Mouse (Mus musculus): ENCODE results near the gene Pdzd9.
"Not testable (repeated sequence)": the region's sequence is repeated elsewhere in the genome, so short reads cannot be mapped to it uniquely, and the experiment has no call there.

The Pdzd9 gene

GRCm38 (mm10) chr7:120670153-120670875 lies at the start of gene Pdzd9:
Pdzd9 (minus strand) TSS chr7:120670343.
- peak; percentile 88 for DNase-seq

DNA sequence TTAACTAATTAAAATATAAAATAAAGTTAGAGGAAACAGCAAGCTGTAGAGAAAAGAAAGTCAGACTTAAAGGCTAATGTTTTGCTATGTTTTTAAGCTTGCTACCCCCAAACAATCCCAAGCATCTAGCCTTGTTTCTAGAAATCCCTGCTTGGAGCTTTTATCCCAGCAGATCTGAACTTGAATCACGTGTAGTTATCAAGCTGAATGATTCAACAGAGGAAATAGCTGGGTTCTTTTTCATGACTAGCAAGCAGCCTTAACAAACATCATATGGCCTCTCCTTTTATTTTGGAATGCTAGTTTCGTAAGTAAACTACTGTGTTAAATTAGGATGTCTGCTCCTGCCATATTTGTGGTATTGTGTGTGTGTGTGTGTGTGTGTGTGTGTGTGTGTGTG lies 47.1 kb upstream of the Pdzd9 start:
- DNase-seq, result no peak

- DNase-seq, result not testable (repeated sequence)
Observed at GRCm38 (mm10) chr7:120713951-120714350, 43.8 kb upstream of the Pdzd9 start.

- DNase-seq, result no peak
Observed at GRCm38 (mm10) chr7:120713225-120713624, 43.1 kb upstream of the Pdzd9 start.

- DNase-seq, result no peak
Observed at GRCm38 (mm10) chr7:120712071-120712470, 41.9 kb upstream of the Pdzd9 start.

- DNase-seq, result no peak
Observed at GRCm38 (mm10) chr7:120703888-120704287, 33.7 kb upstream of the Pdzd9 start.

DNA sequence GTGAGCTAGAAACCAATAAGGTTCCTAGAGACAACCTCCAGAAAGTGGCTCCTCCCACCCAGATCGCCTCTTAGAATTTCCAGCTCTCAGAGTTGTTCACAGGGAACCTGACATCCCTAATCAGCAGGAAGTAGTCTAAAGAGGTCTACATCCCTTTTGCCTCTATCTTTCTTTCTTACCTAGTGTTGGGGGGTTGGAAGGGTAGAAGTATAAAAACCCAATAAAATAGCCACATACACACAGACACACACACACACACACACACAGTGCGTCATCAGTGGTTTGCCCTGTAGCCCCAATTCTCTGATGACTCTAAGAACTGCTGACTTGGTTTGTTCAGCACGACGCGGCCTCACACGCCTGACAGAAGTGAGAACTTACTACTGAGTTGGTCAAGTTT lies 29.4 kb upstream of the Pdzd9 start:
- DNase-seq, result no peak

DNA sequence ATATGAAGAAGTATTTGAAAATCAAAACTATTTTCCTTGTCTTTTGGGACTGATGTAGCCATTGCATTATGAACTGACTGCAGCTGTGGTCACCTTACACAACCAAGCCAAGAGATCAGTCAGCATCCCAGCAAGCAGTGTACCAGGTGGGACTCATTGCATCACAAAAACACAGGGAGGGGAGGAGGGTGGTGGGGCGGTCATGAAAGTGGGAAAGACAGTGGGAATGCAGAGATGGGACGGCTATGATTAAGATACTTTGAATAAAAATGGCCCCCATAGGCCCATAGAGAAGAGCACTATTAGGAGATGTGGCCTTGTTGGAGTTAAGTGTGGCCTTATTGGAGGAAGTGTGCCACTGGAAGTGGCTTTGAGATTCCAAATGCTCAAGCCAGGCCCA lies 26.2 kb upstream of the Pdzd9 start:
- no peak for DNase-seq

DNA sequence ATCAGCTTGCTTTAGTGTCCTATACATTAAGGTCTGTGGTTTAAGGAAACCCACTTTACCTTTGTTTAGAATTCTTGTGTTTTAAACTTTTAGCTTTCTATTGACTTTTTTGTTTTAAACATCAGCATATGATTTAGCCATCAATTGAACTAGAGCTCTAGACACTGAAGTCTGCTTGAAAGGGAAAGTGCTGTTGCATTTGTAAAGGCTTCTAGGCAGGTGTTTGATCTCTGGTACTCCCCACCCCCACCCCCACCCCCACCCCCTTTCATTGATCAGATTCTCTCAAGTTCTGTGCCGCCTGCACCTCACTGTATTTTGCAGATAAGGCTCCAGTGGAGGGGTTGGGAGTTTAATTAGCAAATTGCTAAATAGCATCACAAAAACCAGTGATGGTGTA lies 25.5 kb upstream of the Pdzd9 start:
- DNase-seq, result no peak

GRCm38 (mm10) chr7:120695196-120695595 lies 25.1 kb upstream of the Pdzd9 start:
- DNase-seq, result no peak

GRCm38 (mm10) chr7:120693831-120694375 lies 23.8 kb upstream of the Pdzd9 start:
- no peak for DNase-seq

GRCm38 (mm10) chr7:120690634-120691033 lies 20.5 kb upstream of the Pdzd9 start:
- DNase-seq, result peak; percentile 39

DNA sequence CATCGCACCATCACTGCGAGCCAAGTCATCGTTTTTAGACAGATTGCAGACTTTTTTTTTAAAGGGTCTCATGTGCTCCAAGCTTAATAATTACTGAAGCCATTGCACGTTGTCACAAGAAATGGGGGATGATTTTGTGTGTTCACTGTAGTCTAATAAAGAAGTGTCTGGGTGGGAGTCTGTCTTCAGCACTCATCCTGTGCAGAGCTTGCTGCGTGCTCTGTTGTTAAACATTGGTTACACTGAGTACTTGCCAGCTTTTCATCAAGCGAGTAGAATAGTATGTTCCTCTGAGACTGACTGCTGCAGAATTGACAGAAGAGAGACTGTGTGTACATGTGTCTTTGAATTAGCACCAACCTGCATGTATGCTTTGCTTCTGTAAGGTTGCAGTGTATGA lies 15.1 kb upstream of the Pdzd9 start:
- no peak for DNase-seq

GRCm38 (mm10) chr7:120684731-120685161 lies 14.6 kb upstream of the Pdzd9 start:
- DNase-seq, result no peak

DNA sequence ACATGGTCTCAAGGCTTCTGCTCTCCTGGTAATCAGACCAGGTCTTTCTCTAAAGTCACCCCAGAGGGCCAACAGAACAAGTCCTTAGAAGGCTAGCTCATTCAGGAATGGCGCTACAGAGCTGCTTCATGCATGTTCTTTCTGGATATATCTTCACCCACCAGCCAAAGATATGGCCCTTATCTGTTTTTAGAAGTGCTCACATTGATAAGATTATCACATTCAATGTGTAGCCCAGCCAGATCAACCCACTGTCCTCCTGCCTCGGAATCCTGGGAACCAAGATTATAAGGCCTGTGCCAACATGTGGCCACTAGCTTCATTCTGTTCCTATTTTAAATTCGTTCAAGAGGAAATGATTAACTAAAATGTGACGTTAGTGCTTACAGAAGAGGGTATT lies 11.9 kb upstream of the Pdzd9 start:
- DNase-seq, result no peak

DNA sequence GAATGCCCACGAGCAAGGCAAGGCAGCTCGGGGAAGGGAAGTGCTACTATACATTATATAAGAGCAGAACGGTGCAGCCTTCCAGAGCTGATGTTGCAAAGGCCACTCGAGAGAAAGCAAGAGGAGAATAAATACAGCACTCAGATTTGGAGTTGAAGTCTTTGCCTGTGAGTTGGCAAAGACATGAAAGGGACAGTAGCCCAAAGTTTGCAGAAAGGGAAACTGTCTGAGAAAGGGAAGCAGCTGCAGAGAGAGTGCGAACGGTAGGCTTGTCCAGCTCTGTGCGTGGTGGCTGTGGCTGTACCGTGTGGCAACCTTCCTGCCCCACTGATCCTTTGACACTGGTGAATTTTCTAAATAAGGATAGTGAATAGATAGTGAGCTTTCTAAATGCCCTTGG lies 8.9 kb upstream of the Pdzd9 start:
- no peak for DNase-seq

- DNase-seq, result peak; percentile 66
Observed at GRCm38 (mm10) chr7:120677764-120678531, 7.8 kb upstream of the Pdzd9 start.

GRCm38 (mm10) chr7:120677001-120677643 lies 7.0 kb upstream of the Pdzd9 start, which contains the start of gene Mosmo:
Mosmo (plus strand) TSS chr7:120677618.
- DNase-seq, result peak; percentile 88

GRCm38 (mm10) chr7:120671271-120671670 lies 1.1 kb upstream of the Pdzd9 start:
- no peak for DNase-seq

GRCm38 (mm10) chr7:120662079-120662478 lies 8.1 kb downstream of the Pdzd9 start:
- no peak for DNase-seq

GRCm38 (mm10) chr7:120647849-120648248 lies 22.3 kb downstream of the Pdzd9 start:
- no peak for DNase-seq

DNA sequence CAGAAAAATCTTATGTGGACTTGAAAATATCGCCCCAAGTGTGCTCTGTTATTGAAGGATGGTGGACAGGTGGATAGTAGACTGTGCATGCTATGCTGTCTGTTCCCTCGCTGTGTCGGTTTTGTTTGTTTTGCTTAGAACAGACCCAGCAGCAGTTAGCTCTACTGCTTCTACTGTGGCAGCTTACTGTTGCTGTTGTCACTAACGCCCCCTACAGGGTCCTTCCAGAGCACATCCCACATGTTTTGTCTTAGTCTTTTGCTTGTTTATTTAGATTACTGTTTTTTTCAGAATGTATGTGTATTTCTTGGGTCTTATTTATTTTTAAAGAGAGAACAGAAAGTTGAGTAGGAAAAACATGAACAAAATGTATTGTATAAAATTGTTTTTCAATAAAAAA lies 26.9 kb downstream of the Pdzd9 start:
- DNase-seq, result no peak

DNA sequence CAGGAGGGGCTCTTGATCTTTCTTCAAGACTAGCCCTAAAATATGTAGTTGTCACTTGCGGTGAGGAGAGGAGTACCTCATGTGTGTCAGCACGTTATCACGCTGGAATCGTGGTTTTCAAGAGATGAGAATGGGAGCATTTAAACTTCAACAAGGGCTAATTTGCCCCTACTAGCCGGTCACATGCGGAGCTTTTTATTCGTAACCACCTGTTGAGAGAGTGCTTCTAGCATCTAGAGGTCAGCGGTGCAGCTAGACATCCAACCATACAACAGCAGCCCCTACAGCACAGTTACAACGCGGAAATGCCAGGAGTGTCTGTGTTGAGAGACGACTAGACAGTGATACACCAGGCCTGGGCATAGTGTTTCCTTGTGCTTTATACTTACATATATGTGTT lies 34.3 kb downstream of the Pdzd9 start:
- no peak for DNase-seq

Measured in kidney, postnatal 10 days (tissue).